Mouse (Mus musculus) bone marrow, adult 2 months (tissue): Measurements from ENCODE around the gene Sox5. TPM values are rescaled to one million over a fixed set of nuclear protein-coding genes. Genes with fewer than 3 reads are reported as not detected.

Experiments used
- H3K27ac ChIP-seq: fragments of 200-500 bp; 2 replicates; pipeline ENCODE4 v1.5.1; 2012; ENCODE audit warnings: low read depth, mild to moderate bottlenecking, control low read depth, inconsistent platforms, low read length; ENCODE audit not compliant: control insufficient read depth, poor library complexity, insufficient read depth
- H3K4me1 ChIP-seq: fragments of 200-500 bp; 2 replicates; pipeline ENCODE4 v1.6.1; 2011; ENCODE audit warnings: low read length; ENCODE audit not compliant: control insufficient read depth, insufficient read depth
- H3K4me3 ChIP-seq: fragments of 200-500 bp; replicated peaks from 2 replicates; pipeline ENCODE3; 2011; ENCODE audit warnings: mild to moderate bottlenecking, low read depth, low read length, control low read depth; ENCODE audit not compliant: control insufficient read depth
- CTCF ChIP-seq: fragments of 200-500 bp; IDR thresholded peaks from 2 replicates; pipeline ENCODE4 v1.5.1; 2011; ENCODE audit warnings: low read length, control low read depth; ENCODE audit not compliant: control insufficient read depth, insufficient read depth
- POLR2A ChIP-seq: fragments of 200-500 bp; IDR thresholded peaks from 2 replicates; pipeline ENCODE4 v1.6.1; 2011; ENCODE audit warnings: low read depth, mild to moderate bottlenecking, control low read depth, low read length, borderline replicate concordance; ENCODE audit not compliant: control insufficient read depth
- WGBS: fragments of 180-500 bp; shearing (Covaris S2); methylation state at CpG from one replicate; pipeline ENCODE4 v1.1.7; 2018; 5-methylcytosine and 5-hydroxymethylcytosine counted together
- polyA plus RNA-seq: library from polyadenylated mRNA; stranded (reverse); fragments of >200 nt; gene quantifications from 2 replicates; pipeline ENCODE4 v1.2.4, GENCODE M21; 2011; ENCODE audit warnings: low replicate concordance; ENCODE audit not compliant: missing spikeins, insufficient read depth, insufficient read length

Sox5 gene
- polyA plus RNA-seq, 1 experiment, result not detected

GRCm38 (mm10) chr6:143888556-143888955, 893.2 kb downstream of the Sox5 start:
- Histone ChIP-seq H3K4me1 (no peaks in the 10 kb centered on the region), H3K27ac (no peak overlapping the region), H3K4me3 (no peak overlapping the region)
- TF ChIP-seq POLR2A (no peak), CTCF (no peak)
- 72% methylated on average over 7 of the region's 7 CpGs for WGBS

DNA sequence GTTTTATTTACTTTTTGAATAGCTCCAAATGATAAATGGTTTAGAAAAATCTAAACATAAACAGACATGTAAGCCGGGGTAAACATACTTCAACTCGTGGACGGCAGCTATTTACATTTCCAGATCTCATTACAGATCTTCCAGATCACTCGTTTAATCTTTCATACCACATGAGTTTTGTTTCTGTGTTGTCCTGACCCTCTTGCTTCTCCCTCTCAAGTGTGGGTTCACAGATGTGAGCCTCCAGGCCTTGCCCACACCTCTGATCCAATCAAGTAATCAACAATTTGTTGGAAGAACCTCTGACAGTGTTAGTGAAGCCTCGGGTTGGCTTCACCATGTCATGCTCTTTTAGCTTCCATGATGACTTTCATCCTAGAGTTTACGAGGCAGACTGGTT, 903.3 kb downstream of the Sox5 start:
- WGBS, result 86% methylated on average over 6 of the region's 6 CpGs
- H3K27ac ChIP-seq, result no peak overlapping the region

DNA sequence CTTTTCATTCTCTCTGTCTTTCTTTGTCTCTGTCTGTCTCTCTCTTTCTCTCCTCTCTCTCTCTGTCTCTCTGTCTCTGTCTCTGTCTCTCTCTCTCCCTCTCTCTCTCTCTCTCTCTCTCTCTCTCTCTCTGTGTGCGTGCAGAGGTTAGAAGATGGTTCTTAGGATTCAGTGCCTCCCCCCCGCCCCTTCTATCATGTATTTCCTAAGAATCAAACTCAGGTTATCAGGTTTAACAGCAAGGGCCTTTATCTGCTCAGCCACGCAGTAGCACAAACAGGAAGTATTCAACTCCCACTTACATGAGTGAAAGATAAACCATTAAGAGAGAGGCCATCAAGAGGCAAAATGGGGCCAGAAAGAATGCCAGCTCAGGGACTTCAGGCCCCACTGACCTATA, 913.0 kb downstream of the Sox5 start:
- Histone ChIP-seq H3K4me3 (no peak overlapping the region), H3K27ac (no peak overlapping the region; the same call in 1 of the 2 replicates), H3K4me1 (peaks cover 2% of the 10 kb centered on the region)
- no peak for TF ChIP-seq CTCF
- no peak for TF ChIP-seq POLR2A
- WGBS, result 47% methylated on average over 3 of the region's 3 CpGs

More for the DNA sequence above, 903.3 kb downstream of the Sox5 start:
- Histone ChIP-seq H3K4me1 (no peaks in the 10 kb centered on the region; the same call in 1 of the 2 replicates), H3K4me3 (no peak overlapping the region)
- TF ChIP-seq CTCF, result no peak
- TF ChIP-seq POLR2A, result no peak

DNA sequence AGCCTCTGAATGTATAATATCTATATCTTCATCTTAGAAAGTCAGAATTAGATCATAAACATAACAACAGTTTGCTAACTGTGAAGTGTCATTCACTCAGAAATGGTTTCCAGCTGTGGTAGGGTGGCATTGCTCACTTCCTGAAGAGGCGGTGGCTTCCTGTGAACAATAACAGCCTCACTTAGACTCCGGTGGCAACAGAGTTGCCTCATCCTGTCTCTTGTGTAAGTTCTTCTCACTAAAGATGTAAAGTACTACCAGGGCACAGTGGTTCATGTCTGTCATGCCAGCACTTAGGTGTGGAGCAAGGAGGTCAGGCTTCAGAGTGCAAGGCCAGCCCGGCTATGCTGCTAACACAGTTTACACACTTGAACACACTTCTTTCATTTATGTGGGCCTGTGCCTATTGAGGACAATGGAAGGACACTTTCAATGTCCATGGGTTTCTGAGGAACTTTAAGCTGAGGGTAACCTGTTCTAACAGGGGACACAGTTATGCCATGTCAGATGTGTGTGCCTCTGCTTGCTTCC, 913.6 kb downstream of the Sox5 start:
- TF ChIP-seq CTCF (no peak), POLR2A (no peak)
- Histone ChIP-seq H3K4me1 (peaks cover 2% of the 10 kb centered on the region), H3K27ac (peak overlapping the region; percentile 89), H3K4me3 (no peak overlapping the region)
- WGBS, result 15% methylated on average over 3 of the region's 3 CpGs

DNA sequence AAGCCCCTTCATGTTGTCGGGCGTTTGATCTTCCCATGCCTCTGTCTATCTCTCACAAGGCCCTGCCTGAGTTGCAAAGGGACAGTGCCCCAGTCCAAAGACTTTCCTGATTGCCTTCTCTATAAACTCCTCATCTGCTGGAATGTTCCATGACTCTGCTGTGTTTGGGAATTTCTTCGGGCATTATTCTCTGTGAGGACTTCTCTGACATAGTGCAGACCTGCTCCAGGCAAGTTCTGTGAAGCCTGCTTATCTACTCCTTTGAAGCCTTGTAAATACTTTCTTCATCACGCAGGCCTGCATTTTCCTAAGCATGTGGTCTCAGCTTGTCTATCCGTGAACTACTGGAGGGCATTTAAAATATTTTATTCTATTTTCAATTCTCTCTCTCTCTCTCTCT, 914.7 kb downstream of the Sox5 start:
- H3K27ac ChIP-seq, result no peak overlapping the region
- no peak for TF ChIP-seq POLR2A
- TF ChIP-seq CTCF, result no peak
- no peak overlapping the region for H3K4me3 ChIP-seq
- H3K4me1 ChIP-seq, result peaks cover 2% of the 10 kb centered on the region
- WGBS, result 74% methylated on average over 5 of the region's 5 CpGs

DNA sequence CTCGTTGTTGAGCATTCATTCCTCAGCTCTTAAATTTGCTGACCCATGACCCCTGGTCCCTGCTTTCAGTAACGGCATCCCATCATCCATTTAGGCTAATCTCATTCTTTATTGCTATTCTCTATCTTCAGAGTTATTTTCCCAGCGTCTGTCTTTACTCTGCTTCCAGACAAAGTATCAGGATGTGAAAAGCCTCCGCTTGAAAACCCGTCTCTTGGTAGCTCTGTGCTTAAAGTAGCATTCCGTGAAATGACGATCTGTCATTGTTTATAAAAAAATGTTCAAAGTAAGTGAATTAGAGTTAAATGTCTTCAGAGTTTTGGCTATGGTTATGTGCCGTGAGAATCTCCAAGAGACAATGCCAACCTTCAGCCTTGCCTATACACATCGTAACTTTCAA, 915.2 kb downstream of the Sox5 start:
- Histone ChIP-seq H3K4me1 (peaks cover 2% of the 10 kb centered on the region), H3K4me3 (no peak overlapping the region), H3K27ac (no peak overlapping the region)
- TF ChIP-seq CTCF (no peak), POLR2A (no peak)
- 87% methylated on average over 9 of the region's 9 CpGs for WGBS

DNA sequence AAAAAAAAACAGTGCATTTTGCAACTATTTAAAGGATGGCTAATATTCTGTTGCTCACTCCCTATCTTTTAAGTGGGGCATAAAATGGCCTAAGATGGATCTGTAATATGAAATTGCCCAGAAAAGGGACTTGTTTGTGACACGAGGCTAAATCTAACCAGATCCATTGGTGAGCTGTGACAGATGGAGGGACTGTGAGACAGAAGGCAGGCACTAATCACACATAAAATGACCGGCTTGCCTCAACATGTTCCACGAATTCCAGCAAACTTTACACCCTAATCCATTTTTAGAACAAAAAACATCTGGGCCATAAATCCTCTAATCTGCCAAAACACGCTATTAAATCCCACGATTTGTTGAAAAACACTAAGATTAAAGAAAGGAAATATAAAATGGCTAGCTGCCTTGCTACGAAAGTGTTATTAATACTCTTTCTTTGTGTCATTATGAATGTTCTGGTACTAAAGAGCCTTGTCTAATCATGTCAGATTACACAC, 919.1 kb downstream of the Sox5 start:
- TF ChIP-seq CTCF (no peak), POLR2A (no peak)

DNA sequence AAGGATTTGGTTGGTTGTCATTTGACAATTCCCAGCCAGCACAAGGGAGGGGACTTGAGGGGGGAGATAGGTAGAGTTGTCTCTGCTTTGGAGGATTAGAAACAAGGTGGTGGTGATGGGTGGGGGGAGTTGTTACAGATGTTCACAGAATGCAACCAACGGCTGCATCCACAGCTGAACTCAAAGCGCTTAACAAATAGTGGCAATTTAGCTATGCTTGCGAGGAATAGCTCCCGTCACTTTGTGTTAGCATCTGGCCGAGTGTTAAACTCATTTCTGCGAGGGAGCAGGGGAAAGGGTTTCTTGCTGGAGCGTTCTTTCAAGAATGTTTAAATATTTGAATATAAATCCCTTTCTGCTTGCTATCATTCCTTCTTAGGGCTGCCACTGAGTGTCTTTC, 921.7 kb downstream of the Sox5 start:
- Histone ChIP-seq H3K4me3 (no peak overlapping the region), H3K27ac (no peak overlapping the region), H3K4me1 (no peaks in the 10 kb centered on the region)
- TF ChIP-seq POLR2A (no peak), CTCF (no peak)
- 86% methylated on average over 7 of the region's 7 CpGs for WGBS

More for the DNA sequence above, 919.1 kb downstream of the Sox5 start:
- 62% methylated on average over 6 of the region's 6 CpGs for WGBS
- Histone ChIP-seq H3K4me1 (no peaks in the 10 kb centered on the region), H3K4me3 (no peak overlapping the region), H3K27ac (no peak overlapping the region)

DNA sequence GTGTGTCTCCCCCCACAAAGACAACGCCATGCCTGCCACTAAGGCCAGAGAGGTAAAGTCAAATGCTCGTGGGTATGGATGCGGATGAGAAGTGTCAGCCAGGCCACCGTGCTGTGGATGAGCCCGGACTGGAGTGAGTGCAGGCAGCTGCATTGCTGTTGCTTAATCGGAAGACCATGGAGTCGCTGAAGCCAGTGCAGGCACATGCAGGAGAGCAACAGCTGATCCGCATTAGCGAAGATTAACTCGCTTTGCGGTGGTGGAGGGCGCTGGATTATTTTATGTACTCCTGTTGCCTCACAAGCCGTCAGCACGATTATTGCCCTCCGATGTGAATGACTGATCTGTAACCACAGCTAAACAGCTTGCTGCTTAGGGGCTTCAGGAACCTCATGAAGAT, 922.2 kb downstream of the Sox5 start:
- no peaks in the 10 kb centered on the region for H3K4me1 ChIP-seq
- no peak for TF ChIP-seq CTCF
- TF ChIP-seq POLR2A, result no peak
- no peak overlapping the region for H3K27ac ChIP-seq
- H3K4me3 ChIP-seq, result no peak overlapping the region
- WGBS, result 85% methylated on average over 15 of the region's 15 CpGs

GRCm38 (mm10) chr6:143858551-143858950, 923.2 kb downstream of the Sox5 start:
- no peak overlapping the region for H3K27ac ChIP-seq
- TF ChIP-seq CTCF (no peak), POLR2A (no peak)
- no peaks in the 10 kb centered on the region for H3K4me1 ChIP-seq
- WGBS, result 74% methylated on average over 2 of the region's 2 CpGs
- no peak overlapping the region for H3K4me3 ChIP-seq
